Mouse (Mus musculus) liver, embryonic 12.5 days (tissue): Measurements from ENCODE around the gene Ift81. TPM values are rescaled to one million over a fixed set of nuclear protein-coding genes. Genes with fewer than 3 reads are reported as not detected.

Source experiments
- ATAC-seq: fragments of 200-750 bp; cut with Nextera tagmentation; 2 replicates; pipeline ENCODE4 v1.8.0; 2017; ENCODE audit warnings: moderate number of reproducible peaks, mild to moderate bottlenecking, moderate library complexity
- H3K27ac ChIP-seq: fragments of 300-500 bp; sonication (generic); 2 replicates; pipeline ENCODE4 v1.5.1; 2016; ENCODE audit warnings: mild to moderate bottlenecking
- H3K27me3 ChIP-seq: fragments of 300-500 bp; sonication (generic); replicated peaks from 2 replicates; pipeline ENCODE4 v1.6.1; 2016; ENCODE audit warnings: mild to moderate bottlenecking, moderate library complexity
- H3K36me3 ChIP-seq: fragments of 300-500 bp; sonication (generic); 2 replicates; pipeline ENCODE4 v1.6.1; 2016; ENCODE audit warnings: mild to moderate bottlenecking, moderate library complexity
- H3K4me1 ChIP-seq: fragments of 300-500 bp; sonication (generic); 2 replicates; pipeline ENCODE4 v1.6.1; 2016
- H3K4me2 ChIP-seq: fragments of 300-500 bp; sonication (generic); 2 replicates; pipeline ENCODE4 v1.6.1; 2016; ENCODE audit warnings: mild to moderate bottlenecking, moderate library complexity
- H3K4me3 ChIP-seq: fragments of 300-500 bp; sonication (generic); 2 replicates; pipeline ENCODE4 v1.5.1; 2016; ENCODE audit warnings: mild to moderate bottlenecking, moderate library complexity
- H3K9ac ChIP-seq: fragments of 300-500 bp; sonication (generic); 2 replicates; pipeline ENCODE4 v1.6.1; 2016; ENCODE audit warnings: mild to moderate bottlenecking, moderate library complexity
- H3K9me3 ChIP-seq: fragments of 300-500 bp; sonication (generic); replicated peaks from 2 replicates; pipeline ENCODE4 v1.6.1; 2016; ENCODE audit warnings: mild to moderate bottlenecking, moderate library complexity
- WGBS: fragments of 180-500 bp; shearing (Covaris S2); methylation state at CpG from one replicate; pipeline ENCODE4 v1.1.7; 2016; ENCODE audit not compliant: insufficient replicate concordance; 5-methylcytosine and 5-hydroxymethylcytosine counted together
- polyA plus RNA-seq: library from polyadenylated mRNA; unstranded; fragments of >200 nt; fragmentation: Nextera tagmentation; extraction: Ambion mirVana; gene quantifications from 2 replicates; pipeline ENCODE4 v1.2.1, GENCODE M21; 2016

The Ift81 gene
- polyA plus RNA-seq, 1 experiment from 2014 or later = 4.6 TPM

GRCm38 (mm10) chr5:122576683-122577329 is 37.5 kb downstream of the Ift81 start:
- WGBS = 58% methylated on average over 7 of the region's 7 CpGs
- H3K36me3 ChIP-seq = peaks cover 19% of the 10 kb centered on the region
- no peak for ATAC-seq

GRCm38 (mm10) chr5:122572001-122572400 is 42.3 kb downstream of the Ift81 start:
- Histone ChIP-seq H3K36me3 (no peaks in the 10 kb centered on the region), H3K4me1 (no peaks in the 10 kb centered on the region), H3K27ac (no peak overlapping the region), H3K9me3 (no peaks in the 10 kb centered on the region), H3K9ac (no peak overlapping the region), H3K4me2 (no peak overlapping the region), H3K27me3 (no peaks in the 10 kb centered on the region), H3K4me3 (no peak overlapping the region)
- ATAC-seq = no peak
- 63% methylated on average over 5 of the region's 5 CpGs for WGBS

More at GRCm38 (mm10) chr5:122576683-122577329, 37.5 kb downstream of the Ift81 start:
- no peaks in the 10 kb centered on the region for H3K4me1 ChIP-seq
- no peaks in the 10 kb centered on the region for H3K27me3 ChIP-seq
- no peak overlapping the region for H3K4me3 ChIP-seq
- no peaks in the 10 kb centered on the region for H3K9me3 ChIP-seq
- no peak overlapping the region for H3K9ac ChIP-seq
- no peak overlapping the region for H3K27ac ChIP-seq
- H3K4me2 ChIP-seq = no peak overlapping the region

- no peaks in the 10 kb centered on the region for H3K27me3 ChIP-seq
- ATAC-seq = no peak
- H3K4me3 ChIP-seq = no peak overlapping the region
- no peak overlapping the region for H3K4me2 ChIP-seq
- no peak overlapping the region for H3K27ac ChIP-seq
- no peaks in the 10 kb centered on the region for H3K36me3 ChIP-seq
- H3K9me3 ChIP-seq = no peaks in the 10 kb centered on the region
- no peaks in the 10 kb centered on the region for H3K4me1 ChIP-seq
- H3K9ac ChIP-seq = no peak overlapping the region
- 82% methylated on average over 8 of the region's 8 CpGs for WGBS
Measured at GRCm38 (mm10) chr5:122566626-122567025, 47.7 kb downstream of the Ift81 start.

GRCm38 (mm10) chr5:122560654-122561053 is 53.7 kb downstream of the Ift81 start:
- H3K36me3 ChIP-seq = peaks cover 7% of the 10 kb centered on the region; the same call in 1 of the 2 replicates
- ATAC-seq = no peak
- H3K4me1 ChIP-seq = peaks cover 16% of the 10 kb centered on the region; the same call in 1 of the 2 replicates
- H3K9me3 ChIP-seq = no peaks in the 10 kb centered on the region
- no peak overlapping the region for H3K9ac ChIP-seq
- H3K27ac ChIP-seq = no peak overlapping the region
- H3K4me3 ChIP-seq = no peak overlapping the region
- H3K27me3 ChIP-seq = no peaks in the 10 kb centered on the region
- H3K4me2 ChIP-seq = no peak overlapping the region
- WGBS = 47% methylated on average over 8 of the region's 8 CpGs

- Histone ChIP-seq H3K4me1 (peaks cover 22% of the 10 kb centered on the region), H3K9ac (no peak overlapping the region), H3K36me3 (peaks cover 7% of the 10 kb centered on the region; the same call in 1 of the 2 replicates), H3K4me3 (no peak overlapping the region), H3K27me3 (no peaks in the 10 kb centered on the region), H3K4me2 (no peak overlapping the region), H3K9me3 (no peaks in the 10 kb centered on the region), H3K27ac (no peak overlapping the region)
- 83% methylated on average over 10 of the region's 10 CpGs for WGBS
- no peak for ATAC-seq
Measured at GRCm38 (mm10) chr5:122558127-122558526, 56.2 kb downstream of the Ift81 start.

DNA sequence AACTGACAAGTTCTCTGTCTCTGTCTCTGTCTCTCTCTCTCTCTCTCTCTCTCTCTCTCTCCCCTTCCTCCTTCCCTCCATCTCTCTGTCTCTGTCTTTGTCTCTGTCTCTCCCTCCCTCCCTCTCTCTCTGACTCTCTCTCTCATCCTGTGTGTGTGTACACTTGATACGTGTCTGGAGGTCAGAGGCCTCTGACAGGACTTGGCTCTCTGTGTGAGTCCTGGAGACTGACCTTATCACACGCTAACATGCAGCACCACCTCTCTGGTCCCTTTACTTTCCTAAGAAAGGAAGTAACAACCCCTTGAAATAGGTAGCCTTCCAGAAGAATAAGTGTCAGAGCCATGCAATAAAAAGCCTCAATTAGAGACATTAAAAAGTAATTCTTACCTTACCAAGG is 59.2 kb downstream of the Ift81 start:
- no peak overlapping the region for H3K4me2 ChIP-seq

DNA sequence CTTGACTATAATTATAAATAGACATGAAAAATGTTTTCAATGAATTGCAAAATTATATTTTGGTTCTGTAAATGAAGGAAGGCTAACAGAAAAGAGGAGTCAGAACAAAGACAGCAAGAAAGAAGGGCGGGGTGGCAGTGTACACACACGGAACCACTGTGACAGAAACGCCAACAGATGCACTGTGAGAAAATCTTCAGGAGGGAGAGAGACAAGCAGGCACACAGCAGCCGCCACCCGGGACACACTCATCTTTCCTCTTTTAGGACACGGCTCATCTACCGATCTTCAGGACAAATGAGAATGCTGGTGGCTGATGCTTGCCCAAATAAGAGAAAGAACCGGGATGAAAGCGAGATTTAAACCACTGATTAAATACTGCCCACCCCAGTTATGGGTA is 61.7 kb downstream of the Ift81 start:
- no peaks in the 10 kb centered on the region for H3K36me3 ChIP-seq
- no peak overlapping the region for H3K27ac ChIP-seq
- no peaks in the 10 kb centered on the region for H3K9me3 ChIP-seq
- no peak overlapping the region for H3K9ac ChIP-seq
- 74% methylated on average over 9 of the region's 9 CpGs for WGBS
- no peaks in the 10 kb centered on the region for H3K27me3 ChIP-seq
- H3K4me3 ChIP-seq = no peak overlapping the region
- H3K4me2 ChIP-seq = no peak overlapping the region
- peaks cover 23% of the 10 kb centered on the region for H3K4me1 ChIP-seq
- no peak for ATAC-seq

More for the DNA sequence above, 59.2 kb downstream of the Ift81 start:
- peaks cover 7% of the 10 kb centered on the region; the same call in 1 of the 2 replicates for H3K36me3 ChIP-seq
- WGBS = 8% methylated on average over 2 of the region's 2 CpGs
- no peak overlapping the region for H3K9ac ChIP-seq
- peak; percentile 95 for ATAC-seq
- no peak overlapping the region for H3K4me3 ChIP-seq
- H3K27me3 ChIP-seq = no peaks in the 10 kb centered on the region
- H3K27ac ChIP-seq = peak overlapping the region; percentile 58
- peaks cover 17% of the 10 kb centered on the region for H3K4me1 ChIP-seq
- no peaks in the 10 kb centered on the region for H3K9me3 ChIP-seq

DNA sequence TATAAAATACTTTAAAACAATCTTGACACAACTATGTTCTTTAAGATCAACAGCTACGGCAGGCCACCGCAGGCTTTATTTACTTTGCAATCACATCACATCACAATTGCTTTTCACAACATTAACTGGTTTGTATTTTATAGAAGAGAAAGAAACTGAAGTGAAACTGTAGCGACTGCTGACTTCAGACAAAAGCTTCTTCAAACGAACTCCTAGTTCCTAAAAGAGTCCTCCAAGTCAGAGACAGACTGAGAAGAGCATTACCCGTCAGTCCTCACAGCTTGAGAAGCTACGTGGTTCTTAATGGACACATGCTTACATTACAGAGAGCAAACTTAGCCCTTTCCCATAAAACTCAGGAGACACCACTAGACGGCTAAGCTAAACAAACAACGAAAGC is 63.9 kb downstream of the Ift81 start:
- ATAC-seq = no peak
- Histone ChIP-seq H3K27ac (no peak overlapping the region), H3K4me3 (no peak overlapping the region), H3K9ac (no peak overlapping the region), H3K36me3 (no peaks in the 10 kb centered on the region), H3K4me1 (peaks cover 22% of the 10 kb centered on the region), H3K9me3 (no peaks in the 10 kb centered on the region), H3K27me3 (no peaks in the 10 kb centered on the region), H3K4me2 (no peak overlapping the region)
- WGBS = 63% methylated on average over 8 of the region's 8 CpGs

DNA sequence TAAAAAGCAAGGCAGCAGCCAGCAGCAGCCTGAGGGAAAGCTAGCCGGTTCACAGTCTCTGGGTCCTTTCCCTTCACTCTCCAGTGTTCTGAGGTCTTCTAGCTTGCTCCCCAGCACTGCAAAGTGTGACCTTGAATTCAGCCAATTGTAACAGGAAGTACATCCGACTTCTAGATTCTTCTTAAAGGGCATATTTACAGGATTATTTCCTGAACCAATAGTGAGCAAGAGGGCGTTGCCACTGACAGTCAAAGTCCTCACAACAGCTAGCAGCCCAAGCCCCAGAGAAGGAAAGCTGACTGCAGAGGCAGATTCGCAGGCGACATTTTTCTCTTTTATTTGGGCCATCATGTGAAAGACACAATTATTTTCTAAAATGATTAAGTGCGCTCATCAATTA is 65.6 kb downstream of the Ift81 start:
- no peak for ATAC-seq

GRCm38 (mm10) chr5:122547810-122548209 is 66.5 kb downstream of the Ift81 start:
- H3K27ac ChIP-seq = no peak overlapping the region
- peaks cover 15% of the 10 kb centered on the region; the same call in 1 of the 2 replicates for H3K4me1 ChIP-seq
- ATAC-seq = no peak
- no peaks in the 10 kb centered on the region for H3K9me3 ChIP-seq
- 67% methylated on average over 6 of the region's 6 CpGs for WGBS
- H3K27me3 ChIP-seq = no peaks in the 10 kb centered on the region
- H3K4me2 ChIP-seq = no peak overlapping the region
- no peak overlapping the region for H3K9ac ChIP-seq
- H3K4me3 ChIP-seq = no peak overlapping the region
- H3K36me3 ChIP-seq = no peaks in the 10 kb centered on the region

More for the DNA sequence above, 65.6 kb downstream of the Ift81 start:
- Histone ChIP-seq H3K4me3 (no peak overlapping the region), H3K27ac (no peak overlapping the region), H3K4me1 (peaks cover 15% of the 10 kb centered on the region; the same call in 1 of the 2 replicates), H3K36me3 (no peaks in the 10 kb centered on the region), H3K27me3 (no peaks in the 10 kb centered on the region), H3K4me2 (no peak overlapping the region), H3K9me3 (no peaks in the 10 kb centered on the region), H3K9ac (no peak overlapping the region)
- WGBS = 53% methylated on average over 6 of the region's 6 CpGs

- Histone ChIP-seq H3K9ac (no peak overlapping the region), H3K9me3 (no peaks in the 10 kb centered on the region), H3K4me2 (no peak overlapping the region), H3K36me3 (no peaks in the 10 kb centered on the region), H3K27ac (no peak overlapping the region), H3K4me3 (no peak overlapping the region), H3K4me1 (peaks cover 15% of the 10 kb centered on the region; the same call in 1 of the 2 replicates), H3K27me3 (no peaks in the 10 kb centered on the region)
- no peak for ATAC-seq
- WGBS = 30% methylated on average over 7 of the region's 7 CpGs
Measured at GRCm38 (mm10) chr5:122547251-122547714, 67.0 kb downstream of the Ift81 start.

DNA sequence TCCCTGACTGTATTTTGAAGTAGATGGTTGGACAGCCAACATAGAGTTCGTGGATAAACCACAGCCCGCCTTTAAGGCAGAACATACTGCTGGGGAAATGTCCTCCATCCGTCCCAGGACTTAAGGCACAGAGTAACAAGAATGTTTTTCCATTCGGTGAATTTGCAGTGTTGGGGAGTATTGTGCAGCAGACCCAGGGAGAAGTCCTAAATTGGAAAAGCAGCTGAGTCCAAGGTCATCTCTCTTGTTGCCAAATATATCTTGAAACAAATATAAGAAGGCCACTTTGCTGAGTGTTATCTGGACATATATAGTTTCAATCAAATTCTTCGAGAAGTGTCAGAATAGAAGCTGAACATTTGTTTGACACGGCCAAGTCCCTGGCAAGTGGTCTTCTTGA is 70.9 kb downstream of the Ift81 start:
- no peak overlapping the region for H3K27ac ChIP-seq
- WGBS = 69% methylated on average over 6 of the region's 6 CpGs
- H3K4me3 ChIP-seq = no peak overlapping the region
- no peak overlapping the region for H3K4me2 ChIP-seq
- H3K36me3 ChIP-seq = no peaks in the 10 kb centered on the region
- peaks cover 3% of the 10 kb centered on the region; the same call in 1 of the 2 replicates for H3K4me1 ChIP-seq
- no peak overlapping the region for H3K9ac ChIP-seq
- no peaks in the 10 kb centered on the region for H3K27me3 ChIP-seq
- no peaks in the 10 kb centered on the region for H3K9me3 ChIP-seq
- ATAC-seq = no peak
